Mouse (Mus musculus): ENCODE data around the gene 1810009A15Rik. TPM values are rescaled to one million over a fixed set of nuclear protein-coding genes. Genes with fewer than 3 reads are reported as not detected.

The 1810009A15Rik gene
- 171 and 184 TPM in 2 replicates for total RNA-seq (2012; rRNA removed)
- 100 to 1,000 TPM in 1 of 2 experiments, not detected in 1; 189 TPM for polyA plus RNA-seq (2012; ENCODE audit: insufficient read depth in 1 of 2, insufficient read length in 2 of 2, low read depth in 1 of 2, low replicate concordance in 2 of 2, missing spikeins in 1 of 2)

DNA sequence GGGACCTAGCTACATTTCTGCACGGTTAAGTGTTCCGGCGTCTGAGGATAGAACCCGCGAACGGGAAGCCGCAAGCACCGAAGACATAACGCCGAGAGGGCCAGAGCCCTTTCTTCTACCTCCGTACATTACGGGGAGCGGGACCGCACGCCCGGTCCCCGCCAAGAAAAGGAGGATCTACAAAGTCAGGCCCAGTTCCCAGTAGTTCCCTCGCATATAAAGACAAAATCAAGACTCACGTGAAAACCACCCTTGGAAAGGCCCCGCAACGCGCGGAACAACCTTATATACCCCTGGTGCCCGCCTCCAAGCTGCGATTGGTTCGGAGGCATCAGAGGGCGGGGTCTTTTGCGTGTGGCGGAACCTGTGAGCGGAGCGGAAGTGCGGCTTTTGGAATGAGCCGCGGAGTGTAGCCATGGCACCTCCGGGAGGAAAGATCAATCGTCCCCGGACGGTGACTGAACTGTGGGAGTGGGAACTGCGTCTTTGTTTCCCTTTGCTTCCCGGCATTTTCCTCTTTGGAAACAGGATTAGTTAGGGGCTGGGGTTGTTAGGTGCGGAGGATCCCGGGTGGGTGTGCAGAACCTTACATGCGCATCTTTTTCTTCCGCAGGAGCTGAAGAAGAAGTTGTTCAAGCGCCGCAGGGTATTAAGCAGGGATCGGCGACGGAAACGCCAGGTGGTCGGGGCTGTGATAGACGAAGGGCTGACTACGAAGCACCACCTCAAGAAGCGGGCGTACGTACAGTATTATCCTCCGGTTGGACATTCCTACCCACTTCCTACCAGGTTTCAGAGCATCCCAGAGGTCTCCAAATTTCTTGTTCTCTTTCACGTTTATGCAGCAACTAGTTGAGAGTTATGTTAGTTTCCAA, at the start of gene 1810009A15Rik, which contains the start of gene Gm49416:
1810009A15Rik (plus strand) TSS at position 343 of the 875 bp plus-strand sequence.
Gm49416 (plus strand) TSS at position 416 of the 875 bp plus-strand sequence.
- peak; percentile 98 for DNase-seq (ENCODE audit: low read depth, low spot score)
- Histone ChIP-seq H3K79me2 (ENCODE audit: control insufficient read depth, insufficient read depth, low read length, poor library complexity) (peaks cover 35% of the 10 kb centered on the region), H3K4me1 (ENCODE audit: control insufficient read depth in 1 of 2, insufficient read depth in 2 of 2, low read length in 2 of 2) (peaks cover 0 to 13% of the 10 kb centered on the region in 2 experiments; a peak in 1 of 4 replicates), H3K36me3 (ENCODE audit: control insufficient read depth in 1 of 2, insufficient read depth in 2 of 2, low read length in 2 of 2) (peaks cover 0 to 32% of the 10 kb centered on the region in 2 experiments; a peak in 2 of 4 replicates), H3K9me3 (replicated peaks; ENCODE audit: insufficient read depth, low read length) (no peaks in the 10 kb centered on the region), H3K4me3 (ENCODE audit: control insufficient read depth in 1 of 2, insufficient read depth in 1 of 2, low read depth in 2 of 2, low read length in 2 of 2) (peak within 1 kb of the TSS; percentile 75 to 85), H3K9ac (ENCODE audit: control insufficient read depth, low read depth, low read length, poor library complexity, severe bottlenecking) (peak within 1 kb of the TSS; percentile 94), H3K27me3 (ENCODE audit: control insufficient read depth in 1 of 2, insufficient read depth in 2 of 2, low read length in 2 of 2) (no peaks in the 10 kb centered on the region), H3K27ac (ENCODE audit: control insufficient read depth, low read depth, low read length) (peak within 1 kb of the TSS; percentile 91)
- TF ChIP-seq ZNF384 (IDR thresholded peaks at IDR 0.05; ENCODE audit: low read depth, low read length) (no peak), MYC (IDR thresholded peaks at IDR 0.05; ENCODE audit: low read depth, low read length) (peak; percentile 58), NELFE (IDR thresholded peaks at IDR 0.05; ENCODE audit: low read depth, low read length) (peak; percentile 99), BHLHE40 (IDR thresholded peaks at IDR 0.05; ENCODE audit: borderline replicate concordance, low read depth, low read length) (peak; percentile 83; the same call in 1 of the 2 replicates), USF1 (IDR thresholded peaks at IDR 0.05; ENCODE audit: low read depth, low read length) (peak; percentile 58; the same call in 1 of the 2 replicates), SMC3 (IDR thresholded peaks at IDR 0.05; ENCODE audit: low read depth, low read length) (no peak), MEF2A (IDR thresholded peaks at IDR 0.05; ENCODE audit: extremely low read depth, insufficient replicate concordance, low read depth, low read length, poor library complexity, severe bottlenecking) (no peak), POLR2A (IDR thresholded peaks at IDR 0.05; ENCODE audit: control insufficient read depth in 1 of 2, insufficient read depth in 1 of 2, low read depth in 1 of 2, low read length in 2 of 2, poor library complexity in 1 of 2) (peak; percentile 85 to 99; a peak in 3 of 4 replicates), EP300 (IDR thresholded peaks at IDR 0.05; ENCODE audit: low read depth in 1 of 2, low read length in 2 of 2) (no peak), MYB (IDR thresholded peaks at IDR 0.05; ENCODE audit: low read depth, low read length) (no peak), JUND (IDR thresholded peaks at IDR 0.05; ENCODE audit: low read depth, low read length) (no peak), ZKSCAN1 (IDR thresholded peaks at IDR 0.05; ENCODE audit: low read depth, low read length) (no peak), CHD2 (IDR thresholded peaks at IDR 0.05; ENCODE audit: low read length) (no peak), RCOR1 (IDR thresholded peaks at IDR 0.05; ENCODE audit: low read depth, low read length) (no peak), RAD21 (IDR thresholded peaks at IDR 0.05; ENCODE audit: low read depth, low read length) (no peak), TBP (IDR thresholded peaks at IDR 0.05; ENCODE audit: low read depth, low read length) (peak; percentile 99), TCF12 (IDR thresholded peaks at IDR 0.05; ENCODE audit: low read depth, low read length) (peak; percentile 76), POLR2AphosphoS5 (IDR thresholded peaks at IDR 0.05; ENCODE audit: borderline replicate concordance, low read depth, low read length) (peak; percentile 78; the same call in 1 of the 2 replicates), MAZ (IDR thresholded peaks at IDR 0.05; ENCODE audit: low read depth, low read length) (no peak), NRF1 (IDR thresholded peaks at IDR 0.05; ENCODE audit: insufficient read depth, low read depth, low read length, poor library complexity, severe bottlenecking) (no peak), UBTF (IDR thresholded peaks at IDR 0.05; ENCODE audit: borderline replicate concordance, insufficient read depth, low read depth, low read length) (no peak), POLR2AphosphoS2 (IDR thresholded peaks at IDR 0.05; ENCODE audit: low read length) (peak; percentile 69; the same call in 1 of the 2 replicates), ZC3H11A (IDR thresholded peaks at IDR 0.05; ENCODE audit: low read depth, low read length) (no peak), MXI1 (IDR thresholded peaks at IDR 0.05; ENCODE audit: low read depth, low read length) (peak; percentile 75), KAT2A (conservative IDR thresholded peaks at IDR 0.05; ENCODE audit: low read depth, low read length) (peak; percentile 58; the same call in 1 of the 2 replicates), MAX (IDR thresholded peaks at IDR 0.05; ENCODE audit: low read length) (peak; percentile 66; the same call in 1 of the 2 replicates), ZMIZ1 (IDR thresholded peaks at IDR 0.05; ENCODE audit: low read depth, low read length) (peak; percentile 95), TAL1 (IDR thresholded peaks at IDR 0.05; ENCODE audit: low read length) (no peak), USF2 (IDR thresholded peaks at IDR 0.05; ENCODE audit: borderline replicate concordance in 1 of 2, insufficient read depth in 1 of 2, low read depth in 1 of 2, low read length in 2 of 2) (no peak), CTCF (IDR thresholded peaks at IDR 0.05 in 2 of 3, conservative IDR thresholded peaks at IDR 0.05 in 1 of 3; ENCODE audit: control insufficient read depth in 1 of 3, insufficient read depth in 1 of 3, low read depth in 2 of 3, low read length in 3 of 3, poor library complexity in 1 of 3, severe bottlenecking in 1 of 3) (no peak), ETS1 (IDR thresholded peaks at IDR 0.05; ENCODE audit: low read depth, low read length) (no peak), ELF1 (IDR thresholded peaks at IDR 0.05; ENCODE audit: low read depth, low read length) (peak; percentile 91), CHD1 (IDR thresholded peaks at IDR 0.05; ENCODE audit: low read depth, low read length) (no peak), GABPA (IDR thresholded peaks at IDR 0.05; ENCODE audit: low read depth, low read length) (no peak)
